Mouse (Mus musculus) hindbrain, embryonic 11.5 days (tissue): ENCODE data around the gene Spa17. TPM values are rescaled to one million over a fixed set of nuclear protein-coding genes. Genes with fewer than 3 reads are reported as not detected.
A peak's percentile ranks its signal among the peaks of the same experiment; 100 is the strongest.

Experiments used
- ATAC-seq: fragments of 200-750 bp; cut with Nextera tagmentation; 2 replicates; pipeline ENCODE4 v1.8.0; 2017; ENCODE audit warnings: mild to moderate bottlenecking, moderate TSS enrichment, moderate library complexity; ENCODE audit not compliant: low FRiP score
- DNase-seq: peaks from one replicate; pipeline ENCODE4 v3.0.0-alpha.2; 2015; ENCODE audit warnings: low spot score
- H3K27ac ChIP-seq: fragments of 300-500 bp; sonication (generic); 2 replicates; pipeline ENCODE4 v1.5.1; 2014; ENCODE audit warnings: mild to moderate bottlenecking, low read depth, low read length
- H3K27me3 ChIP-seq: fragments of 300-500 bp; sonication (generic); 2 replicates; pipeline ENCODE4 v1.6.1; 2014; ENCODE audit warnings: mild to moderate bottlenecking, low read length, moderate library complexity, mixed read lengths; ENCODE audit not compliant: control insufficient read depth, insufficient read depth
- H3K36me3 ChIP-seq: fragments of 300-500 bp; sonication (generic); 2 replicates; pipeline ENCODE4 v1.6.1; 2014; ENCODE audit warnings: mild to moderate bottlenecking, low read length, moderate library complexity, mixed read lengths; ENCODE audit not compliant: control insufficient read depth, insufficient read depth
- H3K4me1 ChIP-seq: fragments of 300-500 bp; sonication (generic); replicated peaks from 2 replicates; pipeline ENCODE4 v1.6.1; 2014; ENCODE audit warnings: low read length, mixed read lengths; ENCODE audit not compliant: control insufficient read depth, insufficient read depth
- H3K4me2 ChIP-seq: fragments of 300-500 bp; sonication (generic); replicated peaks from 2 replicates; pipeline ENCODE4 v1.6.1; 2014; ENCODE audit warnings: mild to moderate bottlenecking, low read depth, low read length
- H3K4me3 ChIP-seq: fragments of 300-500 bp; sonication (generic); 2 replicates; pipeline ENCODE4 v1.5.1; 2014; ENCODE audit warnings: low read depth, low read length
- H3K9ac ChIP-seq: fragments of 300-500 bp; sonication (generic); 2 replicates; pipeline ENCODE4 v1.6.1; 2014; ENCODE audit warnings: low read depth, low read length
- H3K9me3 ChIP-seq: fragments of 300-500 bp; sonication (generic); 2 replicates; pipeline ENCODE4 v1.6.1; 2016; ENCODE audit warnings: low read length; ENCODE audit not compliant: control insufficient read depth
- WGBS: fragments of 180-500 bp; shearing (Covaris S2); extraction: QIAGEN DNeasy Blood & Tissue Kit; methylation state at CpG from one replicate; pipeline ENCODE4 v1.1.7; 2014; 5-methylcytosine and 5-hydroxymethylcytosine counted together
- polyA plus RNA-seq: library from polyadenylated mRNA; unstranded; fragments of >200 nt; fragmentation: Nextera tagmentation; extraction: Ambion mirVana; gene quantifications from 2 replicates; pipeline ENCODE4 v1.2.1, GENCODE M21; 2014

Spa17 gene
- polyA plus RNA-seq, 1 experiment from 2014 or later: 19.8 TPM

- no peak for DNase-seq
- Histone ChIP-seq H3K27ac (no peak overlapping the region), H3K9ac (no peak overlapping the region), H3K4me1 (no peaks in the 10 kb centered on the region), H3K4me3 (no peak overlapping the region), H3K27me3 (no peaks in the 10 kb centered on the region), H3K36me3 (no peaks in the 10 kb centered on the region), H3K9me3 (no peaks in the 10 kb centered on the region), H3K4me2 (no peak overlapping the region)
- WGBS: 84% methylated on average over 4 of the region's 4 CpGs
- ATAC-seq: no peak
Measured at GRCm38 (mm10) chr9:37590381-37590780, 23.1 kb downstream of the Spa17 start.

- 83% methylated on average over 4 of the region's 4 CpGs for WGBS
- no peaks in the 10 kb centered on the region for H3K9me3 ChIP-seq
- ATAC-seq (no peak), DNase-seq (no peak)
- no peak overlapping the region for H3K4me2 ChIP-seq
- H3K36me3 ChIP-seq: no peaks in the 10 kb centered on the region
- no peak overlapping the region for H3K4me3 ChIP-seq
- H3K27me3 ChIP-seq: no peaks in the 10 kb centered on the region
- no peak overlapping the region for H3K9ac ChIP-seq
- no peak overlapping the region for H3K27ac ChIP-seq
- H3K4me1 ChIP-seq: no peaks in the 10 kb centered on the region
Measured at GRCm38 (mm10) chr9:37586718-37587117, 26.8 kb downstream of the Spa17 start.

GRCm38 (mm10) chr9:37583594-37583993 lies 29.9 kb downstream of the Spa17 start:
- no peak overlapping the region for H3K9ac ChIP-seq
- H3K27ac ChIP-seq: no peak overlapping the region
- no peak overlapping the region for H3K4me2 ChIP-seq
- no peaks in the 10 kb centered on the region for H3K36me3 ChIP-seq
- whole genome bisulfite sequencing: 88% methylated on average over 5 of the region's 5 CpGs
- no peaks in the 10 kb centered on the region for H3K9me3 ChIP-seq
- ATAC-seq (no peak), DNase-seq (no peak)
- H3K27me3 ChIP-seq: no peaks in the 10 kb centered on the region
- no peak overlapping the region for H3K4me3 ChIP-seq
- no peaks in the 10 kb centered on the region for H3K4me1 ChIP-seq

- Histone ChIP-seq H3K27ac (peak overlapping the region; percentile 27; the same call in 1 of the 2 replicates), H3K9ac (no peak overlapping the region), H3K9me3 (no peaks in the 10 kb centered on the region), H3K4me3 (no peak overlapping the region), H3K36me3 (no peaks in the 10 kb centered on the region), H3K27me3 (no peaks in the 10 kb centered on the region), H3K4me1 (no peaks in the 10 kb centered on the region), H3K4me2 (peak overlapping the region; percentile 9; the same call in 1 of the 2 replicates)
- ATAC-seq (peak; percentile 53), DNase-seq (peak; percentile 21)
- WGBS: 35% methylated on average over 14 of the region's 14 CpGs
Measured at GRCm38 (mm10) chr9:37576436-37576930, 37.0 kb downstream of the Spa17 start.

- ATAC-seq: no peak
- Histone ChIP-seq H3K9ac (no peak overlapping the region), H3K4me3 (no peak overlapping the region), H3K4me2 (no peak overlapping the region), H3K4me1 (no peaks in the 10 kb centered on the region; the same call in 1 of the 2 replicates), H3K9me3 (no peaks in the 10 kb centered on the region), H3K36me3 (no peaks in the 10 kb centered on the region), H3K27ac (no peak overlapping the region), H3K27me3 (no peaks in the 10 kb centered on the region)
- WGBS: 73% methylated on average over 3 of the region's 3 CpGs
- DNase-seq: no peak
Measured at GRCm38 (mm10) chr9:37572204-37572876, 41.2 kb downstream of the Spa17 start.

- no peaks in the 10 kb centered on the region for H3K27me3 ChIP-seq
- no peaks in the 10 kb centered on the region; the same call in 1 of the 2 replicates for H3K4me1 ChIP-seq
- no peak overlapping the region for H3K4me3 ChIP-seq
- 80% methylated on average over 2 of the region's 2 CpGs for WGBS
- H3K4me2 ChIP-seq: no peak overlapping the region
- ATAC-seq (no peak), DNase-seq (no peak)
- no peaks in the 10 kb centered on the region for H3K36me3 ChIP-seq
- H3K9ac ChIP-seq: no peak overlapping the region
- no peaks in the 10 kb centered on the region for H3K9me3 ChIP-seq
- H3K27ac ChIP-seq: no peak overlapping the region
Measured at GRCm38 (mm10) chr9:37569231-37569835, 44.2 kb downstream of the Spa17 start.

GRCm38 (mm10) chr9:37568605-37569214 lies 44.8 kb downstream of the Spa17 start:
- no peaks in the 10 kb centered on the region for H3K9me3 ChIP-seq
- H3K27ac ChIP-seq: no peak overlapping the region
- no peak overlapping the region for H3K4me2 ChIP-seq
- no peaks in the 10 kb centered on the region for H3K27me3 ChIP-seq
- H3K4me3 ChIP-seq: no peak overlapping the region
- ATAC-seq (no peak), DNase-seq (no peak)
- H3K36me3 ChIP-seq: no peaks in the 10 kb centered on the region
- no peak overlapping the region for H3K9ac ChIP-seq
- no peaks in the 10 kb centered on the region; the same call in 1 of the 2 replicates for H3K4me1 ChIP-seq
- WGBS: 41% methylated on average over 4 of the region's 4 CpGs

- H3K36me3 ChIP-seq: no peaks in the 10 kb centered on the region
- no peak overlapping the region for H3K4me3 ChIP-seq
- no peaks in the 10 kb centered on the region for H3K27me3 ChIP-seq
- H3K9me3 ChIP-seq: no peaks in the 10 kb centered on the region
- no peak overlapping the region for H3K27ac ChIP-seq
- ATAC-seq (no peak), DNase-seq (no peak)
- no peak overlapping the region for H3K4me2 ChIP-seq
- no peak overlapping the region for H3K9ac ChIP-seq
- no peaks in the 10 kb centered on the region; the same call in 1 of the 2 replicates for H3K4me1 ChIP-seq
- 42% methylated on average over 15 of the region's 15 CpGs for WGBS
Measured at GRCm38 (mm10) chr9:37567892-37568604, 45.5 kb downstream of the Spa17 start.
